Mouse (Mus musculus) MEL (cell line): ENCODE measurements at regions not wholly inside any gene's neighbourhood (a gene's known extent, or its start where the extent isn't known, plus 50 kb on each side); places are given as distances from the start of the nearest gene placed in this dataset.

Experiments used
- DNase-seq: peaks from one replicate; pipeline ENCODE4 v3.0.0; 2011; ENCODE audit warnings: low read depth, low spot score
- H3K27ac ChIP-seq: 2 replicates; pipeline ENCODE4 v1.5.1; 2012; ENCODE audit warnings: low read depth, mild to moderate bottlenecking, control low read depth, low read length, moderate library complexity; ENCODE audit not compliant: control insufficient read depth
- H3K27me3 ChIP-seq, 2 experiments: fragments of 150-350 bp in 1 of 2; sonication (generic) in 1 of 2; 2 replicates each; pipeline ENCODE4 v1.6.1; 2012; ENCODE audit warnings: low read length in 2 of 2, mild to moderate bottlenecking in 2 of 2, improper control_type of control experiment in 1 of 2, moderate library complexity in 1 of 2; ENCODE audit not compliant: insufficient read depth in 2 of 2, control insufficient read depth in 1 of 2
- H3K36me3 ChIP-seq, 2 experiments: 2 replicates each; pipeline ENCODE4 v1.6.1; 2012 to 2014; ENCODE audit warnings: low read length in 2 of 2, improper control_type of control experiment in 1 of 2, inconsistent platforms in 1 of 2, mild to moderate bottlenecking in 1 of 2; ENCODE audit not compliant: insufficient read depth in 2 of 2, control insufficient read depth in 1 of 2
- H3K4me1 ChIP-seq, 2 experiments: fragments of 150-350 bp in 1 of 2; sonication (generic) in 1 of 2; 2 replicates each; pipeline ENCODE4 v1.6.1; 2012; ENCODE audit warnings: low read length in 2 of 2, improper control_type of control experiment in 1 of 2, mild to moderate bottlenecking in 1 of 2; ENCODE audit not compliant: insufficient read depth in 2 of 2, control insufficient read depth in 1 of 2
- H3K4me3 ChIP-seq, 2 experiments: fragments of 150-350 bp in 1 of 2; sonication (generic) in 1 of 2; 2 replicates each; pipeline ENCODE4 v1.5.1; 2012; ENCODE audit warnings: low read depth in 2 of 2, low read length in 2 of 2, mild to moderate bottlenecking in 2 of 2, moderate library complexity in 2 of 2, control low read depth in 1 of 2, improper control_type of control experiment in 1 of 2; ENCODE audit not compliant: control insufficient read depth in 1 of 2, insufficient read depth in 1 of 2
- H3K79me2 ChIP-seq: 2 replicates; pipeline ENCODE4 v1.6.1; 2012; ENCODE audit warnings: mild to moderate bottlenecking, low read length, moderate library complexity; ENCODE audit not compliant: control insufficient read depth, poor library complexity, insufficient read depth
- H3K9ac ChIP-seq: 2 replicates; pipeline ENCODE4 v1.6.1; 2012; ENCODE audit warnings: low read depth, mild to moderate bottlenecking, control low read depth, low read length, moderate library complexity; ENCODE audit not compliant: control insufficient read depth, poor library complexity, severe bottlenecking
- H3K9me3 ChIP-seq: fragments of 150-350 bp; sonication (generic); replicated peaks from 2 replicates; pipeline ENCODE4 v1.6.1; 2012; ENCODE audit warnings: mild to moderate bottlenecking, low read length, improper control_type of control experiment, moderate library complexity; ENCODE audit not compliant: insufficient read depth
- CHD1 ChIP-seq: IDR thresholded peaks from 2 replicates; pipeline ENCODE4 v1.6.1; 2012; ENCODE audit warnings: low read depth, mild to moderate bottlenecking, inconsistent platforms, low read length, improper control_type of control experiment
- CTCF ChIP-seq, 3 experiments: IDR thresholded peaks in 2 of 3; conservative IDR thresholded peaks in 1 of 3; 2 replicates each; pipeline ENCODE4 v1.5.1; 2011 to 2012; ENCODE audit warnings: low read length in 3 of 3, low read depth in 2 of 3, mild to moderate bottlenecking in 2 of 3, improper control_type of control experiment in 1 of 3, inconsistent platforms in 1 of 3, mixed read lengths in 1 of 3, moderate library complexity in 1 of 3; ENCODE audit not compliant: control insufficient read depth in 1 of 3, insufficient read depth in 1 of 3, poor library complexity in 1 of 3, severe bottlenecking in 1 of 3
- GABPA ChIP-seq: IDR thresholded peaks from 2 replicates; pipeline ENCODE4 v1.6.1; 2012; ENCODE audit warnings: low read depth, mild to moderate bottlenecking, inconsistent platforms, low read length, improper control_type of control experiment, moderate library complexity
- GATA1 ChIP-seq: IDR thresholded peaks from 2 replicates; pipeline ENCODE4 v1.6.1; 2011; ENCODE audit warnings: low read depth, low read length, improper control_type of control experiment
- HCFC1 ChIP-seq: IDR thresholded peaks from 2 replicates; pipeline ENCODE4 v1.6.1; 2012; ENCODE audit warnings: low read depth, mild to moderate bottlenecking, inconsistent platforms, low read length, improper control_type of control experiment, moderate library complexity
- KAT2A ChIP-seq: conservative IDR thresholded peaks from 2 replicates; pipeline ENCODE4 v1.6.1; 2012; ENCODE audit warnings: low read depth, low read length, improper control_type of control experiment, inconsistent platforms
- MXI1 ChIP-seq: IDR thresholded peaks from 2 replicates; pipeline ENCODE4 v1.6.1; 2011; ENCODE audit warnings: mild to moderate bottlenecking, low read depth, low read length, improper control_type of control experiment
- POLR2AphosphoS5 ChIP-seq: IDR thresholded peaks from 2 replicates; pipeline ENCODE4 v1.6.1; 2012; ENCODE audit warnings: low read depth, borderline replicate concordance, mild to moderate bottlenecking, inconsistent platforms, low read length, moderate library complexity, mixed read lengths
- RAD21 ChIP-seq: IDR thresholded peaks from 2 replicates; pipeline ENCODE4 v1.6.1; 2011; ENCODE audit warnings: mild to moderate bottlenecking, low read depth, low read length, improper control_type of control experiment
- SMC3 ChIP-seq: IDR thresholded peaks from 2 replicates; pipeline ENCODE4 v1.6.1; 2011; ENCODE audit warnings: low read depth, low read length, improper control_type of control experiment
- UBTF ChIP-seq: IDR thresholded peaks from 2 replicates; pipeline ENCODE4 v1.6.1; 2012; ENCODE audit warnings: low read depth, mild to moderate bottlenecking, inconsistent platforms, low read length, improper control_type of control experiment, moderate library complexity, borderline replicate concordance; ENCODE audit not compliant: insufficient read depth
- USF1 ChIP-seq: IDR thresholded peaks from 2 replicates; pipeline ENCODE4 v1.6.1; 2014; ENCODE audit warnings: low read depth, mild to moderate bottlenecking, inconsistent platforms, low read length, improper control_type of control experiment, moderate library complexity
- ZC3H11A ChIP-seq: IDR thresholded peaks from 2 replicates; pipeline ENCODE4 v1.6.1; 2012; ENCODE audit warnings: low read depth, mild to moderate bottlenecking, inconsistent platforms, low read length, improper control_type of control experiment
- ZNF384 ChIP-seq: IDR thresholded peaks from 2 replicates; pipeline ENCODE4 v1.6.1; 2012; ENCODE audit warnings: low read depth, mild to moderate bottlenecking, inconsistent platforms, low read length, improper control_type of control experiment

- Histone ChIP-seq H3K27ac (no peak overlapping the region), H3K9me3 (no peaks in the 10 kb centered on the region), H3K79me2 (no peaks in the 10 kb centered on the region), H3K4me1 (no peaks in the 10 kb centered on the region; a peak in 1 of 4 replicates), H3K9ac (no peak overlapping the region), H3K27me3 (no peaks in the 10 kb centered on the region), H3K4me3 (no peak overlapping the region), H3K36me3 (no peaks in the 10 kb centered on the region)
- DNase-seq: no peak
- no peak for TF ChIP-seq UBTF
- TF ChIP-seq CHD1: no peak
- no peak for TF ChIP-seq GABPA
These were observed 197.2 kb upstream of the Usp25 start for GRCm38 (mm10) chr16:76816056-76816885.

- no peak overlapping the region for H3K27ac ChIP-seq
- no peaks in the 10 kb centered on the region for H3K9me3 ChIP-seq
- no peaks in the 10 kb centered on the region for H3K36me3 ChIP-seq
- no peaks in the 10 kb centered on the region for H3K79me2 ChIP-seq
- no peak overlapping the region for H3K4me3 ChIP-seq
- H3K9ac ChIP-seq: no peak overlapping the region
- DNase-seq: peak; percentile 5
- H3K4me1 ChIP-seq: no peaks in the 10 kb centered on the region
- TF ChIP-seq HCFC1 (no peak), ZNF384 (no peak), RAD21 (peak; percentile 16), CTCF (IDR thresholded peaks at IDR 0.05 in 2 of 3, conservative IDR thresholded peaks at IDR 0.05 in 1 of 3; ENCODE audit: control insufficient read depth in 1 of 3, insufficient read depth in 1 of 3, low read depth in 2 of 3, low read length in 3 of 3, poor library complexity in 1 of 3, severe bottlenecking in 1 of 3) (peak in 2 of 3 experiments; percentile 31 to 33; a peak in 4 of 6 replicates), ZC3H11A (no peak)
- H3K27me3 ChIP-seq: no peaks in the 10 kb centered on the region
These were observed 209.8 kb upstream of the Usp25 start for GRCm38 (mm10) chr16:76803725-76804124.

GRCm38 (mm10) chr16:76786405-76787155 lies 226.9 kb upstream of the Usp25 start:
- peak; percentile 12 for DNase-seq
- H3K4me1 ChIP-seq: no peaks in the 10 kb centered on the region
- no peaks in the 10 kb centered on the region for H3K27me3 ChIP-seq
- H3K9ac ChIP-seq: no peak overlapping the region
- H3K4me3 ChIP-seq: no peak overlapping the region
- no peak overlapping the region for H3K27ac ChIP-seq
- no peaks in the 10 kb centered on the region for H3K36me3 ChIP-seq
- no peaks in the 10 kb centered on the region for H3K9me3 ChIP-seq
- TF ChIP-seq RAD21 (peak; percentile 21), SMC3 (peak; percentile 55), GATA1 (no peak), CTCF (IDR thresholded peaks at IDR 0.05 in 2 of 3, conservative IDR thresholded peaks at IDR 0.05 in 1 of 3; ENCODE audit: control insufficient read depth in 1 of 3, insufficient read depth in 1 of 3, low read depth in 2 of 3, low read length in 3 of 3, poor library complexity in 1 of 3, severe bottlenecking in 1 of 3) (peak; percentile 9 to 77 (median 38); a peak in 4 of 6 replicates), MXI1 (no peak), ZNF384 (no peak), USF1 (no peak), KAT2A (no peak), POLR2AphosphoS5 (no peak)
- TF ChIP-seq, all 39 proteins: peak for 3
- no peaks in the 10 kb centered on the region for H3K79me2 ChIP-seq
